Mouse (Mus musculus): ENCODE data around the gene Mettl6.

DNA sequence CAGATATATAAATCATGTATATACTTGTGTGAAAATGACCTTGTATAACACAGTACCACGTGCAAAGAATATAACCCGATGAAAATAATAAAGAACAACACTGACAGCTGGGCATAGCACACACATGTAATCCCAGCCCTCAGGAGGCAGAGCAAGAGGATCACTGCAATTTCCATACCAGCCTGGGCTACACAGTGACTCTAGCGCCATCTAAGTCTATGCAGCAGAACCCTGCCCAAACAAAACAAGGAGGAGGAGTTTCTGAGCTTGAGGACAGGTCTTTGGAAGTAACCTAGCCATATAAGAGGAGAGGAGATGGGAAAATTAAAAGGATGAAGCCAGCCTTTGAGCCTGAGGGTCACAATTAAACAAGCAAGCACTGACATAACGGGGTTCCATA lies 25.1 kb downstream of the Mettl6 start:
- TF ChIP-seq EP300 (IDR thresholded peaks at IDR 0.05; ENCODE audit: insufficient read depth, low read depth, low read length) (no peak), POLR2A (IDR thresholded peaks at IDR 0.05; ENCODE audit: insufficient read depth, low read depth, low read length) (no peak)

All from heart, adult 2 months (tissue).